Mouse (Mus musculus): ENCODE data around the gene Pgm2l1. TPM values are rescaled to one million over a fixed set of nuclear protein-coding genes. Genes with fewer than 3 reads are reported as not detected.
A peak's percentile ranks its signal among the peaks of the same experiment; 100 is the strongest.

Gene Pgm2l1
- total RNA-seq (2015; ENCODE audit: low replicate concordance) (11.1 and 13.2 TPM in 2 replicates), total RNA-seq (2017; ENCODE audit: low replicate concordance) (12.7 and 18.4 TPM in 2 replicates)

GRCm38 (mm10) chr7:100227158-100227875, at the start of gene Pgm2l1:
Gene Pgm2l1, plus strand, starts transcription at chr7:100227394.
- ATAC-seq (replicated peaks; ENCODE audit: low FRiP score, poor library complexity, severe bottlenecking) = peak; percentile 91

- peak; percentile 64 for ATAC-seq (replicated peaks; ENCODE audit: low FRiP score, poor library complexity, severe bottlenecking)
These were observed 48.9 kb upstream of the Pgm2l1 start for GRCm38 (mm10) chr7:100178016-100178890.

DNA sequence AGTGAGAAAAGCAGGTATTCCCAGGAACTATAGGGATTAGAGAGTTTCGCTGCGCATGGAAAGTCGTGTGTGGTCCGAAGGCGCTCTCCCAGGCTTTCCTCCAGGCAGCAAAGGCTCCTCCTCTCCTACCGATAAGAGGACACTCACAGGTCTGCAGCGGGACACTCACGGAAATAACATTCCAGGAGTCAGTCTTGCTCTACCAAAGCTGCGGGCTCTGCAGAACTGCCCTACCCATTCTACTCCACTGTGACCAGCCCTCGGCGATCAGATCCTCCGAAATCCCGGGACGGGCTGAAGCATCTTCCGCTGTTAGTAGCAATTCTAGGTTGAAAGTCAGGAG, 48.3 kb upstream of the Pgm2l1 start:
- no peak for ATAC-seq (replicated peaks; ENCODE audit: low FRiP score, poor library complexity, severe bottlenecking)

GRCm38 (mm10) chr7:100179394-100179793, 47.8 kb upstream of the Pgm2l1 start:
- no peak for ATAC-seq (replicated peaks; ENCODE audit: low FRiP score, poor library complexity, severe bottlenecking)

DNA sequence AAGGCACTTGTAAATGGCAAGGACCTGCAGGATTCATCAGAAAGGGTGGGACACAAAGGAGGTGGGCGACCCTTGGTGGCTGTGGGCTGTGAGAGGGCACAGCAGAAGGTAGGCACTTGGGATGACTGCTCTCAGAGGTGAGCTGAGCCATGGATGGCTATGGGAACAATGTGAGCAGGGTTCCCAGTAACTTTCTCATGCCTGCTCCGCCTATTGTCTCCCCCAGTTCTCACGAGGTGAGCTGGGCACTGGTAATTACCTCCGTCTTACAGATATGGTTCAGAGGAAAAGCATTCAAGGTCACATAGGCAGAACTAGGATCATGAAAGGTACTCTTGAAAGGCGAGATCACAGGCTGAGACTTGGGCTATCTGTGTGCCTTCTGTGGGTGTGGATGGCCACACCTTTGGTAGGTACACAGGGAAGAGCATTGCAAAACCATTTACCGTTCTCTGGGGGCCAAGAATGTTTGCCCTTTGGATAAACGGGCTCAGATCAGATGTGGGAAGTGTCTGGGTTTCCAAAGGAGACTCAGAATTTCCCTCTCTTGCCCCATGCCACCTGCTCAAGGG, 47.3 kb upstream of the Pgm2l1 start:
- ATAC-seq (replicated peaks; ENCODE audit: low FRiP score, poor library complexity, severe bottlenecking) = no peak

GRCm38 (mm10) chr7:100181176-100181575, 46.0 kb upstream of the Pgm2l1 start:
- ATAC-seq (replicated peaks; ENCODE audit: low FRiP score, poor library complexity, severe bottlenecking) = no peak

DNA sequence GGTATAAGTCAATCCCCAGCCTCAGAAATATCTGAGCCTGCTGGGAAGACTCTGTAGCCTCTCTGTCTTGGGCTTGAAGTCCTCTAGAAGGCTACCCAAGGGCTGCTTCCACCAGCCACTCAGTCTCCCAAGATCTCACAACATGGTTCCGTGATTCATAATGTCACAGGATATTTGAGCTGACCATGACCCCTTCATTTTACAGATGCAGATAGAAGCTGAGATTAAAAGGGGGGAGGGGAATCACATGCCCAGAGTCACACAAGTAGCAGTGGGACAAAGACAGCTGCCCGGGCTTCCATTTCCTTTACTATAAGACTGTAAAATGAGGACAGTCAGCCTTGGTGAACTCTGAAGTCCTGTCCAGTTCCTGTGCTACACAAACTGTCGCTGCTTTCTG, 45.6 kb upstream of the Pgm2l1 start:
- no peak for ATAC-seq (replicated peaks; ENCODE audit: low FRiP score, poor library complexity, severe bottlenecking)

DNA sequence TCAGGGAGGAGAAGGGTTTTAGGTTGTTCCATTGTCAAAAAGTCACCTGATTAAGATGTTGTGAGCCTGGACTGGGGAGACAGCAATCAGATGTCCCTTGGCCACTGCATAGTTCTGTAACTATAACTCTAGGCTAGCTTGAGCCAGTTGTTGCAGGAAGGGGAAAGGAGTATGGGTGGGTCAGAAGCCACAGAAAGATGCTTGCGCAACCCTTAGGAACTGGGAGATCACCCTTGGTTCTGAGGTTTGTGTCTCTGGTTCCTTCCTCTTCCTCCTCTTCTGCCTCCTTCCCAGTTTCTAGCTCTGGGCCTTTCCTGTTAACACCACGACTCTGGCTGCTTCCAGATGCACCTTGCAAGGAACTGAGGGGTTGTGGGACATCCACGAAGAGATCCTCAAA, 44.8 kb upstream of the Pgm2l1 start:
- no peak for ATAC-seq (replicated peaks; ENCODE audit: low FRiP score, poor library complexity, severe bottlenecking)

- 0 out of 2 replicates have a peak, but pooled peaks have one; percentile 43 for ATAC-seq (replicated peaks; ENCODE audit: low FRiP score, poor library complexity, severe bottlenecking)
These were observed 39.6 kb upstream of the Pgm2l1 start for GRCm38 (mm10) chr7:100187601-100188000.

- ATAC-seq (replicated peaks; ENCODE audit: low FRiP score, poor library complexity, severe bottlenecking) = no peak
These were observed 37.0 kb upstream of the Pgm2l1 start for GRCm38 (mm10) chr7:100190167-100190566.

GRCm38 (mm10) chr7:100190778-100191177, 36.4 kb upstream of the Pgm2l1 start:
- ATAC-seq (replicated peaks; ENCODE audit: low FRiP score, poor library complexity, severe bottlenecking) = peak; percentile 75

- ATAC-seq (replicated peaks; ENCODE audit: low FRiP score, poor library complexity, severe bottlenecking) = no peak
These were observed 26.0 kb upstream of the Pgm2l1 start for GRCm38 (mm10) chr7:100201191-100201590.

DNA sequence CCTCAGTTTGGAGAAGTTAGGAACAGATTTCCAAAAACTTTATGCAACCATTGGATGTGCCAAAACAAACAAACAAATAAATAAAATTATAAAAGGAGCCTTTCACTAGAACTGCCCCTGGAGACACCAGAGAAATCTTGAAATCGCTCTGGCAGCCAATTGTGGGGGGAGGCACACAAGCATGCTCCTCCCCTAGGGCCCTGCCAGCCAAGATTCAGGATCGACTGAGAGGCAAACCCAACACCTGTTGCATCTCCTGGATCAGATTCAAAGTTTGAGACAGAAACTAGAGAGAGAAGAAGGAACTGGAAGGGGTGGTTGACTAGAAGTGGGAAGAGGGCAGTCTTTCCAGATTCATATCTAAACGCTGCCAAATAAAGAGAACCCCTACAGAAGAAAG, 23.6 kb upstream of the Pgm2l1 start:
- no peak for ATAC-seq (replicated peaks; ENCODE audit: low FRiP score, poor library complexity, severe bottlenecking)

DNA sequence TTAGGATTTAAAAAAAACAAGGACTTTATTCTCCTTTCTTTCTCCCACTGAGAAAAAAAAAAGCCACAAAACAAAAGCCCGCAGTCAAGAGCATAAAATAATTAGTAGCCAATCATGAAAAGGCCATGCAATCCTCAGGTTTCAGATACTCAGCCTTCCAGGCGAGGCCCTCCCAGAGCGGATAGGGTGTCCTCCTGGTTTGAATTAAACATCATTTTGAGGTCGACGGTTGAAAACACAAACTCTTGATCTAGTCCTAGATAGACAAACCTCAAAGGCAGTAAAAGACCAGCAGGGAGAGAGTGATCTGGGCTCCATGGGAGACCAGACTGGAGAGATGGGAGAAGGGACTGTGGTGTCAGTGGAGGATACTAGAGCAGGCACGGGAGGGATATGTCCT, 22.3 kb upstream of the Pgm2l1 start:
- no peak for ATAC-seq (replicated peaks; ENCODE audit: low FRiP score, poor library complexity, severe bottlenecking)

- no peak for ATAC-seq (replicated peaks; ENCODE audit: low FRiP score, poor library complexity, severe bottlenecking)
These were observed 21.1 kb upstream of the Pgm2l1 start for GRCm38 (mm10) chr7:100206144-100206543.

- no peak for ATAC-seq (replicated peaks; ENCODE audit: low FRiP score, poor library complexity, severe bottlenecking)
These were observed 19.3 kb upstream of the Pgm2l1 start for GRCm38 (mm10) chr7:100207886-100208285.

DNA sequence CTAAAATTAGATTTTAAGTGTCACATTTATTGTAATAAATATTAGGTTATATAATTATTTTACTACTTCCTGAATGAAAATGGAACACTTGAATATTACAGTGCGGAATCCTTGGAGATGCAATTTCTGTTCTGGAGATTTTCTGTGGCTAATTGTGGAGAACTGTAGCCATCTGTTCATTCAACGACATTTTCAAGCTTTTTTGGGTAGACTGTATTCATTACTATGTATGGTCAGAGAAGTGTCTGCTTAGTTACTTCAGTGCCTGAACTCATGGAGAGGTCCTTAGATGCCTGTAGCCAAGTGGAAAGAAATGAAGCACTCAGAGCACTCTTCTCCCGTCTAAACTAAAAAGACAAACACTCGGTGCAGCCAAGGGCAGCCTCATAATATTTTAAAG, 12.9 kb upstream of the Pgm2l1 start:
- ATAC-seq (replicated peaks; ENCODE audit: low FRiP score, poor library complexity, severe bottlenecking) = no peak

GRCm38 (mm10) chr7:100215116-100215732, 12.0 kb upstream of the Pgm2l1 start:
- no peak for ATAC-seq (replicated peaks; ENCODE audit: low FRiP score, poor library complexity, severe bottlenecking)

DNA sequence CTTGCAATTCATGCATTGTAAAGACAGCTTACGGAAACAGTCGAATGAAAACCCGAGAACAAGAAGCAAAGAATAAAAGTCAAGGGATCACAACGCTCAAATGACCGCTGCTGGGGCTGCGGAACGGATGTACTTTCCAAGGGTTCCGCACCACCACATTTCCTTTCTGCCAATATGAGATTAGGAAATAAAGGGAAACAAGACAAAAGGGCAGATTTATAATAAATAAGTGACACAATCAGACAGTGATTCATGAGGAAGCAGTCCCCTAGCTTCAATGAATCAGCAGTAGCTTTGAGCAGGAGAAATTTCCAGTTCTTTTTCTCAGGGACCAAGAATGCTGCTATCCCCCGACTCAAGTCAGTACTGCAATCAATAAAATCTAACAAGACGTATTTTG, 11.2 kb upstream of the Pgm2l1 start:
- no peak for ATAC-seq (replicated peaks; ENCODE audit: low FRiP score, poor library complexity, severe bottlenecking)

Measured in erythroblast, adult 5-6 weeks (primary cell).